ENCODE assay signal across 12 mouse cellular contexts in the genomic region with DNA sequence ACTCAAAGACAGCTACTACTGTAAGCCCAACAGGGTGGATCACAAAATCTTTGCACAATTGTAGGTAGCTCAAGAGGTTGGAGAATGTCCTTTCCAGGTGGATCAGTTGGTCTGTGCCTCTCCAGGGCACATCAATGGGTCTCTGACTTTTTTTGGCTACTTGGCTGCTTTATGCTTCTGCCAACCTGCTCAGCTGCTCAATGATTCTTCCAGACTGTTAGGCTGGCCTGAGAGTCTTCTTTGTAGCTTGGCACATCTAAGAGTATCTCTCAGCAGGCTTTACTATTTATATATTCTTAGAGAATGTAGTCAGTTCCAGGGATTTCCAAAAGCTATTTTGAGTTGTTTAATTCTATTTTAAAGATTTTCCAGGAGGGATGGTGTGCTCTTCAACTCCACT.
"Had no signal": no experiment of that assay in that cellular context is flagged by ENCODE, and none has a peak within 500 bp of the region (broad histone marks: within the 10 kb centered on the region; RNA-seq: fewer than 3 reads in every experiment).

No protein-coding gene starts in this region.

- DNase-seq: gastrocnemius, postnatal 14 days; heart, adult 18-20 months; heart, postnatal 10 days; heart, postnatal 4 days; kidney, adult 18-20 months; kidney, adult 8-10 months; kidney, postnatal 10 days; kidney, postnatal 25 days; kidney, postnatal 4 days; liver; liver, embryonic 13.5 days; liver, postnatal 0 days had no signal
